Mouse (Mus musculus): ENCODE results near the gene Lins1.

DNA sequence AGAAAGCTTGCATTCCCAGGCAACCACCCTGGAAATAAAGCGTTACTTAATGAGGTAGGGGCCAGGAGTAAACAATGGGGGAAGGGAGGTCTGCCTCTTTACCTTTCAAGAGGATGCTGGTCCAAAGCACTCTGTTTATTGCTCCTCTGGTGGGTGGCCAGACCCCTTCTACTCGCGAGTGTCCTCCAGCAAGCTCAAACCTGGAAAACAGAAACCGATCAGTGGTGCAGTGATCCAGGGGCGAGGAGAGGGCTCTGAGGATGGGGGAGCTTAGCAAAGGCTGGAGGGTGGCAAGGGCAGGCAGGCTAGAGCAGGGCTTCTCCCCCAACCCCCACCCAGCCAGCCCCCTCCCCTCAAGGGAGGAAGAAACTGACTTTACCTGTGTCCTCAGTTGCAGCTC lies 968 bp upstream of the Lins1 start:
- no peak for TF ChIP-seq GATA2 (IDR thresholded peaks at IDR 0.05; ENCODE audit: borderline replicate concordance, low read depth, low read length)
- no peak for TF ChIP-seq CTCF (IDR thresholded peaks at IDR 0.05; ENCODE audit: low read depth, low read length)
- no peak for TF ChIP-seq GATA1 (IDR thresholded peaks at IDR 0.05; ENCODE audit: borderline replicate concordance, low read length)
- no peak for TF ChIP-seq POLR2AphosphoS5 (IDR thresholded peaks at IDR 0.05; ENCODE audit: insufficient replicate concordance, low read depth, low read length)

Measured in G1E (cell line).